Mouse (Mus musculus): ENCODE measurements around the gene Gpr152. TPM values are rescaled to one million over a fixed set of nuclear protein-coding genes. Genes with fewer than 3 reads are reported as not detected.

The Gpr152 gene
- polyA plus RNA-seq, 1 experiment: not detected

DNA sequence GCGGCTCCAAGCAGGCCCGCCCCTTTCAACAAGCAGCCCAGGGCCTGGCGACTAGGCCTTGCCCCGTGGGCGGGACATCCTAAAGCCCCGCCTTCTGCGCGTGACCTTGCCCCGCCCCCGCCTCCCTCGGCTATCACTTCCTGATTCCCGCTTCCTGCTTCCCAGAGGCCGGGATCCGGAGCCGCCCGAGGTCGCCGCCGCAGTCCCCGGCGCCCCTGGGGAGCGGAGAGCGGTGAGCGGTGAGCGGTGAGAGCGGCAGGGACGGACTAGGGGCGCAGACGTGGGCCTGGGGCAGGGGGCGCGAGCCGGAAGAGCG lies 8.9 kb downstream of the Gpr152 start, which contains the start of gene Coro1b:
Gene Coro1b (plus strand): TSS at position 129 of the 316 bp plus-strand sequence.
- peaks cover 2% of the 10 kb centered on the region for H3K4me1 ChIP-seq (ENCODE audit: control insufficient read depth, insufficient read depth, low read length)
- 0 out of 2 replicates have a peak, but pooled peaks cover 2% of the 10 kb centered on the region for H3K36me3 ChIP-seq (ENCODE audit: control insufficient read depth, insufficient read depth, low read length, poor library complexity, severe bottlenecking)
- peak within 1 kb of the TSS; percentile 87 for H3K4me3 ChIP-seq (ENCODE audit: low read depth, low read length)
- no peaks in the 10 kb centered on the region for H3K9me3 ChIP-seq (replicated peaks; ENCODE audit: control insufficient read depth, insufficient read depth, low read length, poor library complexity, severe bottlenecking)
- H3K27me3 ChIP-seq (ENCODE audit: control insufficient read depth, insufficient read depth, low read length, poor library complexity, severe bottlenecking): no peaks in the 10 kb centered on the region
- TF ChIP-seq CTCF (IDR thresholded peaks at IDR 0.05; ENCODE audit: low read depth, low read length) (no peak), POLR2A (IDR thresholded peaks at IDR 0.05; ENCODE audit: insufficient read depth, low read length) (peak; percentile 16)
- H3K9ac ChIP-seq (ENCODE audit: low read depth, poor library complexity, severe bottlenecking): peak within 1 kb of the TSS; percentile 78
- no peak within 1 kb of the TSS for H3K27ac ChIP-seq (ENCODE audit: insufficient read depth, low read length)

DNA sequence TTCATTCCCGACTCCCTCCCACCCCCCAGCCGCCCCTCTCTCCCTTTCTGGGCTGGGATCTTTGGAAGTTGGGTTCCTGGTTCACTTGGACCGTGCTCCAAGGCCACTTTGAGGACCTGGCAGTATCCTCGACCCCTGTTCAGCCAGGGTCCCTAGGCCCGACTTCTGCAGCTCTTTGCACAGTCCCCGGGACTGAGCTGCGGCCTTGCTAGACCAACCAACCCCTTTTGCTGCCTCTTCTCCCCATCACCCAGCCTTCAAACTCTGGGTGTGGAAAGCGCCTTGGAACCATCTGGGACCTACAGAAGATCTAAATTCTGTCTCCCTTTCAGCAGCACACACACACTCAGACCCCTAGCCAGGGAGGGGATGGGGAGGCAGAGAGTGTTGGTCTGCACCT lies 9.2 kb downstream of the Gpr152 start:
- Histone ChIP-seq H3K9ac (ENCODE audit: low read depth, poor library complexity, severe bottlenecking) (peak overlapping the region; percentile 78), H3K9me3 (replicated peaks; ENCODE audit: control insufficient read depth, insufficient read depth, low read length, poor library complexity, severe bottlenecking) (no peaks in the 10 kb centered on the region), H3K27ac (ENCODE audit: insufficient read depth, low read length) (no peak overlapping the region), H3K36me3 (ENCODE audit: control insufficient read depth, insufficient read depth, low read length, poor library complexity, severe bottlenecking) (0 out of 2 replicates have a peak, but pooled peaks cover 2% of the 10 kb centered on the region), H3K4me3 (ENCODE audit: low read depth, low read length) (peak overlapping the region; percentile 87), H3K27me3 (ENCODE audit: control insufficient read depth, insufficient read depth, low read length, poor library complexity, severe bottlenecking) (no peaks in the 10 kb centered on the region), H3K4me1 (ENCODE audit: control insufficient read depth, insufficient read depth, low read length) (peaks cover 2% of the 10 kb centered on the region)
- no peak for TF ChIP-seq POLR2A (IDR thresholded peaks at IDR 0.05; ENCODE audit: insufficient read depth, low read length)
- no peak for TF ChIP-seq EP300 (IDR thresholded peaks at IDR 0.05; ENCODE audit: insufficient read depth, low read depth, low read length)
- TF ChIP-seq CTCF (IDR thresholded peaks at IDR 0.05; ENCODE audit: low read depth, low read length): no peak

DNA sequence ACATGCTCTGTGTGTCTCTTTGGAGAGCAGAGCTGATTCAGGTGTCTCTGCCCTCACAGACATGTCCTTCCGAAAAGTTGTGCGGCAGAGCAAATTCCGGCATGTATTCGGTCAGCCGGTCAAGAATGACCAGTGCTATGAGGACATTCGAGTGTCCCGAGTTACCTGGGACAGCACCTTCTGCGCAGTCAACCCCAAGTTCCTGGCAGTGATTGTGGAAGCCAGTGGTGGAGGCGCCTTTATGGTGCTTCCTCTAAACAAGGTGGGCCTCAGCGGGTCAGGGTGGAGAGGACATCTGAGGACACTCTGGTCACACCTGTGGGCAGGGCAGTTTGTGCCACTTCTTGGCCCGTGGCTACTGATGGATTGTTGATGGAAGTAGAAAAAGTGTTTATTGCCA lies 9.7 kb downstream of the Gpr152 start:
- Histone ChIP-seq H3K9ac (ENCODE audit: low read depth, poor library complexity, severe bottlenecking) (peak overlapping the region; percentile 78), H3K4me3 (ENCODE audit: low read depth, low read length) (peak overlapping the region; percentile 87), H3K27ac (ENCODE audit: insufficient read depth, low read length) (no peak overlapping the region), H3K36me3 (ENCODE audit: control insufficient read depth, insufficient read depth, low read length, poor library complexity, severe bottlenecking) (0 out of 2 replicates have a peak, but pooled peaks cover 2% of the 10 kb centered on the region), H3K4me1 (ENCODE audit: control insufficient read depth, insufficient read depth, low read length) (peaks cover 2% of the 10 kb centered on the region), H3K27me3 (ENCODE audit: control insufficient read depth, insufficient read depth, low read length, poor library complexity, severe bottlenecking) (no peaks in the 10 kb centered on the region), H3K9me3 (replicated peaks; ENCODE audit: control insufficient read depth, insufficient read depth, low read length, poor library complexity, severe bottlenecking) (no peaks in the 10 kb centered on the region)
- TF ChIP-seq POLR2A (IDR thresholded peaks at IDR 0.05; ENCODE audit: insufficient read depth, low read length) (no peak), EP300 (IDR thresholded peaks at IDR 0.05; ENCODE audit: insufficient read depth, low read depth, low read length) (no peak), CTCF (IDR thresholded peaks at IDR 0.05; ENCODE audit: low read depth, low read length) (no peak)

GRCm38 (mm10) chr19:4149764-4150461 lies 10.3 kb downstream of the Gpr152 start:
- Histone ChIP-seq H3K9me3 (replicated peaks; ENCODE audit: control insufficient read depth, insufficient read depth, low read length, poor library complexity, severe bottlenecking) (no peaks in the 10 kb centered on the region), H3K4me3 (ENCODE audit: low read depth, low read length) (no peak overlapping the region), H3K9ac (ENCODE audit: low read depth, poor library complexity, severe bottlenecking) (no peak overlapping the region), H3K27me3 (ENCODE audit: control insufficient read depth, insufficient read depth, low read length, poor library complexity, severe bottlenecking) (no peaks in the 10 kb centered on the region), H3K4me1 (ENCODE audit: control insufficient read depth, insufficient read depth, low read length) (peaks cover 2% of the 10 kb centered on the region), H3K27ac (ENCODE audit: insufficient read depth, low read length) (no peak overlapping the region), H3K36me3 (ENCODE audit: control insufficient read depth, insufficient read depth, low read length, poor library complexity, severe bottlenecking) (0 out of 2 replicates have a peak, but pooled peaks cover 2% of the 10 kb centered on the region)
- no peak for TF ChIP-seq POLR2A (IDR thresholded peaks at IDR 0.05; ENCODE audit: insufficient read depth, low read length)

DNA sequence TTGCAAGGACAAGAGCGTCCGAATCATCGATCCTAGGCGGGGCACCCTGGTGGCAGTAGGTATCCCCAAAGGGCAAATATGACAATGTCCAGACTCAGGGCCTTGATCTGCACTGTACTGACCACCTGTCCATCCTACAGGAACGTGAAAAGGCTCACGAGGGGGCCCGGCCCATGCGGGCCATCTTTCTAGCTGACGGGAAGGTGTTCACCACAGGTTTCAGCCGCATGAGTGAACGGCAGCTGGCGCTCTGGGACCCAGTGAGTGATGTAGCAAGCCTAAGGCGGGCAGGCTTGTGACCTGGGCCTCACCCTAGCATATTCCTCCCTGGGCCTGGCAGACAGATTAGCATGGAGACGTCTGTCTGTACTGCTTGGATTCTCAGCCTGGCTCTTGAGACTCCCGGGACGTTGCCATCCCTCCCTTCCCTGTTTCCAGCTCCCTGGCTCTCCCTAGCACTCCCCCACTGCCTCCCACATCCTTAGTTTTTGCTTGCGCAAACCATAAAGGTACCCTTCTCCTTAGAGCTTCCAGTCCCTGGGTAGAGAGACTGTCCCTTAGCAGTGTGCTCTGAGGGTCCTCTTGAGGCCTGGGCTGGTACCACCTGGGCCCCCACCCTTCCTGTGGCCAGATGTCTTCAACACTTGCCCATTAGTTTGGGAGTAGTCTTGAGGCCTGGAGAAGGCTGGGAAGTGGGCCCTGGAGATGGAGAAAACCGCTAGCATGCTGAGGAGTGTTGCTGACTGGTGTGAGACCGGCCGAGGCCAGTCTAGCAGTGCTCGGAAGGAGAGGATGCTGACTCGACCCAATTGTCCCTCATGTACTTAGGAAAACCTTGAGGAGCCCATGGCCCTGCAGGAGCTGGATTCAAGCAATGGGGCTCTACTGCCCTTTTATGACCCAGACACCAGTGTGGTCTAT lies 11.2 kb downstream of the Gpr152 start:
- no peak overlapping the region for H3K9ac ChIP-seq (ENCODE audit: low read depth, poor library complexity, severe bottlenecking)
- H3K27ac ChIP-seq (ENCODE audit: insufficient read depth, low read length): no peak overlapping the region
- no peak for TF ChIP-seq EP300 (IDR thresholded peaks at IDR 0.05; ENCODE audit: insufficient read depth, low read depth, low read length)
- no peak for TF ChIP-seq CTCF (IDR thresholded peaks at IDR 0.05; ENCODE audit: low read depth, low read length)
- no peak for TF ChIP-seq POLR2A (IDR thresholded peaks at IDR 0.05; ENCODE audit: insufficient read depth, low read length)
- no peaks in the 10 kb centered on the region for H3K27me3 ChIP-seq (ENCODE audit: control insufficient read depth, insufficient read depth, low read length, poor library complexity, severe bottlenecking)
- H3K36me3 ChIP-seq (ENCODE audit: control insufficient read depth, insufficient read depth, low read length, poor library complexity, severe bottlenecking): 0 out of 2 replicates have a peak, but pooled peaks cover 2% of the 10 kb centered on the region
- no peak overlapping the region for H3K4me3 ChIP-seq (ENCODE audit: low read depth, low read length)
- H3K9me3 ChIP-seq (replicated peaks; ENCODE audit: control insufficient read depth, insufficient read depth, low read length, poor library complexity, severe bottlenecking): no peaks in the 10 kb centered on the region
- H3K4me1 ChIP-seq (ENCODE audit: control insufficient read depth, insufficient read depth, low read length): peaks cover 2% of the 10 kb centered on the region

DNA sequence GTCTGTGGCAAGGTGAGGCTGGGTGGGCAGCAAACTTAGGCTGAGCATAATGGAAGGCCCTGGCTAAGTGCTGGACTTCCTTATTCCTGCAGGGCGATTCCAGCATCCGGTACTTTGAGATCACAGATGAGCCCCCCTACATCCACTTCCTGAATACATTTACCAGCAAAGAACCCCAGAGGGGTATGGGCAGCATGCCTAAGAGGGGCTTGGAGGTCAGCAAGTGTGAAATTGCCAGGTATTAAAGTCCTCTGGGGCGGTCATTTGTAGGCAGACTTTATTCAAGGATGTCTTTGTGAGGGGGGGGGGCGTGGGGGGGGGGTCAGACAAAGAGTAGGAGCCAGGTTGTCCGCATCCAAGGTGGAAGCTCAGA lies 11.9 kb downstream of the Gpr152 start:
- Histone ChIP-seq H3K27ac (ENCODE audit: insufficient read depth, low read length) (no peak overlapping the region), H3K4me3 (ENCODE audit: low read depth, low read length) (no peak overlapping the region), H3K9ac (ENCODE audit: low read depth, poor library complexity, severe bottlenecking) (no peak overlapping the region), H3K4me1 (ENCODE audit: control insufficient read depth, insufficient read depth, low read length) (peaks cover 2% of the 10 kb centered on the region), H3K9me3 (replicated peaks; ENCODE audit: control insufficient read depth, insufficient read depth, low read length, poor library complexity, severe bottlenecking) (no peaks in the 10 kb centered on the region), H3K36me3 (ENCODE audit: control insufficient read depth, insufficient read depth, low read length, poor library complexity, severe bottlenecking) (0 out of 2 replicates have a peak, but pooled peaks cover 2% of the 10 kb centered on the region), H3K27me3 (ENCODE audit: control insufficient read depth, insufficient read depth, low read length, poor library complexity, severe bottlenecking) (no peaks in the 10 kb centered on the region)
- TF ChIP-seq EP300 (IDR thresholded peaks at IDR 0.05; ENCODE audit: insufficient read depth, low read depth, low read length) (no peak), CTCF (IDR thresholded peaks at IDR 0.05; ENCODE audit: low read depth, low read length) (no peak), POLR2A (IDR thresholded peaks at IDR 0.05; ENCODE audit: insufficient read depth, low read length) (no peak)

Data from ES-Bruce4 (cell line).